Mouse (Mus musculus): ENCODE measurements around the gene Nifk. TPM values are rescaled to one million over a fixed set of nuclear protein-coding genes. Genes with fewer than 3 reads are reported as not detected.

Gene Nifk
- polyA plus RNA-seq, 1 experiment from 2014 or later: 88.0 TPM

DNA sequence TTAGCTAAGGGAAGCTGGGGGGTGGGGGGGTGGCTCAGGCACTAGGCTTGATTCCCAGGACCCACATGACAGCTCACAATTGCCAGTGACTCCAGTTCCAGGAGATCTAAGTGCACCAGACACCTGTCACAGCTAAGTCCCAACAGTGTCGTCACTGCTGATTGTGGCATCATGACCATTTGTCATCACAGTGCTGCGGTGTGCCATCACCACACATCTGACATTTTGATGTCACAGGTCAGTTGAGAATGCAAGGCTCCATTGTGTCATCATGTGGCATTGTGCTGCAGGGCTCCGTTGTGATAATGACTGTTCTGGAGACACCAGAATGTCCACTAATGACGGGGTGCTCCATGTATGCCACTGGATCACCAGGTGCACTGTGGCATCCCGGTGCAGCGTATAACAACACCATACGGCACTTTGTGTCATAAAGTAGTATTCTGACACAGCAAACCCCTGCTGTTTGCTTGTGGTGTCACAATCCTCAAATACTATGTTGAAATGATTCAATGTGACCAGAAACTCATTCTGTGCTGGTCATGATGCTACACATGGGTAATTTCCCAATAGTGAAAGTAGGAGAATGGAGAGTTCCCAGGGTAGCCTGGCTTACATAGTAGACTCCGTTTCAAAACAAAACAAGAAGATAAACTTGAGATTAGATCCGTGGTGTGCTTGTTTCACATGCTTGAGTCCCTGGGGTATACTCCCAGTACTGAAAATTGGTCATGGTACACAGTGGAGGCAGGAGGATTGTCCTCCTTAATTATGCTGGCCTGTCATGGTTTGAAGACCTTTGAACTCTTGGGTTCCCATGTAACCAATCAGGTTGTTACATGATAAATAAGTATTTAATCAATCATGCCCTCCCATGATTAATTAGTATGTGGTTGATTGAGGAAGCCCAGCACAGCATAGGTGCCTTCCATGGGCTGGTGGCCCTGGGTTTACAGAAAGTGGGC is 13.4 kb downstream of the Nifk start:
- WGBS: 84% methylated on average over 9 of the region's 9 CpGs
- no peaks in the 10 kb centered on the region for H3K9me3 ChIP-seq
- no peaks in the 10 kb centered on the region for H3K27me3 ChIP-seq
- no peak overlapping the region for H3K4me2 ChIP-seq
- no peak overlapping the region for H3K4me3 ChIP-seq (replicated peaks)
- no peak overlapping the region for H3K27ac ChIP-seq
- H3K36me3 ChIP-seq: peaks cover 53% of the 10 kb centered on the region
- H3K4me1 ChIP-seq (replicated peaks): no peaks in the 10 kb centered on the region
- no peak overlapping the region for H3K9ac ChIP-seq (replicated peaks)
- peak; percentile 47; the same call in 1 of the 2 replicates for ATAC-seq (ENCODE audit: insufficient number of reproducible peaks, insufficient read depth, low FRiP score, low TSS enrichment, low read depth)

DNA sequence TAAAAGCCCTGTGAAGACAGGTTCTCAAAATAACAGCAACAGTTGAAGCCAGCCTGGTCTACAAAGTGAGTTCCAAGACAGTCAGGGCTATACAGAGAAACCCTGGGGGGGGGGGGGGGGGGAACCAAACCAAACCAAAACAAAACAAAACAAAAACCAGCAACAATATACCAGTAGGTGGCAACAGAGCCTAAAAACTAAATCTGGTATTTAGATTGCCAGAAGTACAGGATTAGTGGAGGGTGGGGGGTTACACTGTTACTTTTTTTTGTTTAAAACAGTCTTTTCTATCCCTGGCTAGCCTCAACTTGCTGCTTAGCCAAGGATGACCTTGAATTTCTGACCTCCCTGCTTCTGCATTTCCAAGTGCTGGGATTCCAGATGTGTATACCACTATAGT is 14.2 kb downstream of the Nifk start:
- Histone ChIP-seq H3K36me3 (peaks cover 45% of the 10 kb centered on the region), H3K9me3 (no peaks in the 10 kb centered on the region)

GRCm38 (mm10) chr1:118337921-118338320 is 16.3 kb downstream of the Nifk start:
- Histone ChIP-seq H3K27ac (no peak overlapping the region), H3K27me3 (no peaks in the 10 kb centered on the region), H3K4me1 (replicated peaks) (peaks cover 3% of the 10 kb centered on the region), H3K9ac (replicated peaks) (no peak overlapping the region), H3K4me3 (replicated peaks) (no peak overlapping the region), H3K4me2 (no peak overlapping the region), H3K9me3 (no peaks in the 10 kb centered on the region), H3K36me3 (peaks cover 24% of the 10 kb centered on the region)
- WGBS: 63% methylated on average over 5 of the region's 5 CpGs
- ATAC-seq (ENCODE audit: insufficient number of reproducible peaks, insufficient read depth, low FRiP score, low TSS enrichment, low read depth): no peak

More for the DNA sequence above, 14.2 kb downstream of the Nifk start:
- Histone ChIP-seq H3K27ac (no peak overlapping the region), H3K27me3 (no peaks in the 10 kb centered on the region), H3K4me2 (no peak overlapping the region), H3K9ac (replicated peaks) (no peak overlapping the region), H3K4me3 (replicated peaks) (no peak overlapping the region), H3K4me1 (replicated peaks) (no peaks in the 10 kb centered on the region)
- ATAC-seq (ENCODE audit: insufficient number of reproducible peaks, insufficient read depth, low FRiP score, low TSS enrichment, low read depth): 0 out of 2 replicates have a peak, but pooled peaks have one; percentile 35

- ATAC-seq (ENCODE audit: insufficient number of reproducible peaks, insufficient read depth, low FRiP score, low TSS enrichment, low read depth): peak; percentile 55
- Histone ChIP-seq H3K9me3 (no peaks in the 10 kb centered on the region), H3K36me3 (no peaks in the 10 kb centered on the region), H3K9ac (replicated peaks) (no peak overlapping the region), H3K4me3 (replicated peaks) (no peak overlapping the region), H3K27ac (peak overlapping the region; percentile 66), H3K27me3 (no peaks in the 10 kb centered on the region), H3K4me2 (no peak overlapping the region), H3K4me1 (replicated peaks) (peaks cover 17% of the 10 kb centered on the region)
- 20% methylated on average over 6 of the region's 6 CpGs for WGBS
These were observed 22.2 kb downstream of the Nifk start for GRCm38 (mm10) chr1:118343649-118344435.

DNA sequence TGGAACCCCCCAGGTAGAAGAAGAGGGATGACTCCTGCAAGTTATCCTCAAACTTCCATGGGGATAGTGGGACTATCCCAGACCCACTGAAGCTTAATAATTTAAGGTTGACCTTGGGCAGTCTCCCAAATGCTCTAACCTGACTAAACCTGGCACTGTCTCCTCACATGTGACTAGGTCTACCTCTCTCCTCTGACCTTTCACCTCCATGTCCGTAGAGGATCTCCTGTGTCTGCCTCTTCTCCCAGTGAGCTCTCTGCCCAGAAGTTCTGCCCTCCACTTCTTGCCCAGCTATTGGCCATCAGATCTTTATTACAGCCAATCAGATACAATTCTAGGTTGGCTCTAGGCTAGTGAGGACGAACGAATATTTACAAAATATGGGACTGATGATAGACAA is 28.3 kb downstream of the Nifk start:
- no peak for ATAC-seq (ENCODE audit: insufficient number of reproducible peaks, insufficient read depth, low FRiP score, low TSS enrichment, low read depth)
- WGBS: 80% methylated on average over 3 of the region's 3 CpGs
- H3K36me3 ChIP-seq: no peaks in the 10 kb centered on the region
- H3K4me1 ChIP-seq (replicated peaks): no peaks in the 10 kb centered on the region
- H3K27me3 ChIP-seq: no peaks in the 10 kb centered on the region
- no peak overlapping the region for H3K4me3 ChIP-seq (replicated peaks)
- H3K27ac ChIP-seq: no peak overlapping the region
- no peak overlapping the region for H3K4me2 ChIP-seq
- H3K9ac ChIP-seq (replicated peaks): no peak overlapping the region
- H3K9me3 ChIP-seq: no peaks in the 10 kb centered on the region

DNA sequence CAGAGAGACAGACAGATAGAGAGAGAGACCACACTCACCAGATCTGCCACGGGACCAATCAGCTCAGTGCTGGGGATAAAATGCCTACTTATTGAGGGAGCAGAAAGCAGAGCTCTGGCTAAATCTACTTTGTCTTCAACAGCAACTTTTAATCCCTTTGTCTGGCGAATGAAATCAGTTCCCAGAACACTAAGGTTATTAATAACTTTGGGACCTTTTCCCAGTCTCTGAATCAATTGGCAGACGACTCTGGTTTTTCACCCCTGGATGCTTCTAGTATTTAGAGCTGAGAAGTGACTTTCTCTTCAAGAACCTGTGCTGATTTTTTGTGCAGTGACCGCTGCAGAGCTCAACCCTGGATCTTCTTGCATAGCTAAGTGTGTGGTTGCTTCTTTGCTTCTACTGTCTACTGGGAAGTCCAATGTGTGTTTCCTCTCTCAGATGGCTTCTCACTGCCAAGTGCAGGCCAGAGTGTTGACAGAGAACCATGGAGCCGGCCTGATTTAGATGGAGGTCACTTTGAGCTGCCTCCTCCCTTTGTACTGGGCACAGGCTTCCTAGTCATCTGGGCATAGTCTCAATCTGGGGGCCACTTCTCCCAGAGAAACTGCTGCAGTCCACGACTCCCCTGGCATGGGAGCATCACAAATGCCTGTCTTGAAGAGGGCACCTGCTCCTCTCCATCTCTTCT is 37.6 kb downstream of the Nifk start:
- no peak overlapping the region for H3K4me2 ChIP-seq
- ATAC-seq (ENCODE audit: insufficient number of reproducible peaks, insufficient read depth, low FRiP score, low TSS enrichment, low read depth): no peak
- whole genome bisulfite sequencing: 73% methylated on average over 6 of the region's 6 CpGs
- H3K27ac ChIP-seq: no peak overlapping the region
- H3K9ac ChIP-seq (replicated peaks): no peak overlapping the region
- no peaks in the 10 kb centered on the region for H3K36me3 ChIP-seq
- no peaks in the 10 kb centered on the region for H3K9me3 ChIP-seq
- no peaks in the 10 kb centered on the region for H3K4me1 ChIP-seq (replicated peaks)
- H3K27me3 ChIP-seq: no peaks in the 10 kb centered on the region
- H3K4me3 ChIP-seq (replicated peaks): no peak overlapping the region

DNA sequence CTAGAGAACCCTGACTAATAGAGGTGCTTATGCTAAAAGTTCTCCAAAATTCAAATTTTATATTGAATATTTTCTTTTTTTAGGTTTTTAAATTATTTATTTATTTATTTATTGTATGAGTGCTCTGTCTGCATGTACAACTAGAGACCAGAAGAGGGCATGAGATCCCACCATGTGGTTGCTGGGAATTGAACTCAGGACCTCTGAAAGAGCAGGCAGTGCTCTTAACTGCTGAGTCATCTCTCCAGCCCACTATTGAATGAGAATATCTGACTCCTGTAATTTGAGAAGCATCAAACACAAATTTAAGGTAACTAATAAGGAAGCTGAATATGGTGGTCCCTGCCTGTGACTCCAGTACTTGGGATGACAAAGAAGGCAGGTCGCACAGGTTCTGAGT is 46.3 kb downstream of the Nifk start:
- no peak overlapping the region for H3K27ac ChIP-seq

DNA sequence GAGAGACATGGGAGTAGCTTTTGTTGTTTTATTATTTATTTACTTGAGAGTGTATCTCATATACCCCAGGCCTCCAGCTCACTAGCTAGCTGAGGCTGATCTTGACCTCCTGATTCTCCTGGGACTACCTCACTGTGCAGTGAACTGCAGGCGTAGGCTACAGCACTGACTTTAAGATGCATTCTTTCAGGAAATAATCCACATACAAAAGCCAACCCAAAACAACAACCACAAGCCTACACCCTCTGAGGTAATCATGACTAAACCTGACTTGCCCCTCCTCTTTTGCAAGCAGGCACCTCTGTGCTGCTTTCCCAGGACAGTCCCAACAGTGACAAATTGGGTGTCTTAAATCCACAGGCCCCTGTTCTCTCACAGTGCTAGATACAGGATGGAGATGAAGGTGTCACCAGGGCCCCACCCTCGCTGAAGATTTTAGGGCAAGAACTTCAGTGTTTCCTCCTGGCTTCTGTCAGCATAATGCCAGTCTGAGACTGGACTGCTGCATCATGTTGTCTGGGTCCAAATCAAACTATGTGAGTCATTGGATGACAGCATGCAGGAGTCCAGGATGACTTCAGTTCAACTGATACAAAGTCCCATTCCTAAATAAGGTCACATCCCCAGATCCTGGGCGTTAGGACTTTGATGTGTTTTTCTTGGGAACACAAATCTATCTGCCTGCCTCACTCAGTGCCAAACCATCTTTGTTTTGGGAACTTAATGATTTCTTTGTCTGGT is 47.3 kb downstream of the Nifk start:
- no peaks in the 10 kb centered on the region for H3K4me1 ChIP-seq (replicated peaks)
- ATAC-seq (ENCODE audit: insufficient number of reproducible peaks, insufficient read depth, low FRiP score, low TSS enrichment, low read depth): no peak
- no peaks in the 10 kb centered on the region for H3K36me3 ChIP-seq
- H3K9ac ChIP-seq (replicated peaks): no peak overlapping the region
- no peak overlapping the region for H3K27ac ChIP-seq
- WGBS: 68% methylated on average over 3 of the region's 3 CpGs
- H3K4me3 ChIP-seq (replicated peaks): no peak overlapping the region
- no peak overlapping the region for H3K4me2 ChIP-seq
- H3K9me3 ChIP-seq: no peaks in the 10 kb centered on the region
- no peaks in the 10 kb centered on the region for H3K27me3 ChIP-seq

More for the DNA sequence above, 46.3 kb downstream of the Nifk start:
- Histone ChIP-seq H3K9me3 (no peaks in the 10 kb centered on the region), H3K27me3 (no peaks in the 10 kb centered on the region), H3K36me3 (no peaks in the 10 kb centered on the region), H3K4me3 (replicated peaks) (no peak overlapping the region), H3K9ac (replicated peaks) (no peak overlapping the region), H3K4me2 (no peak overlapping the region), H3K4me1 (replicated peaks) (no peaks in the 10 kb centered on the region)
- no peak for ATAC-seq (ENCODE audit: insufficient number of reproducible peaks, insufficient read depth, low FRiP score, low TSS enrichment, low read depth)
- WGBS: 92% methylated on average over 1 of the region's 1 CpGs

- H3K27me3 ChIP-seq: no peaks in the 10 kb centered on the region
- H3K4me1 ChIP-seq (replicated peaks): no peaks in the 10 kb centered on the region
- no peak overlapping the region for H3K9ac ChIP-seq (replicated peaks)
- no peaks in the 10 kb centered on the region for H3K36me3 ChIP-seq
- H3K9me3 ChIP-seq: no peaks in the 10 kb centered on the region
- H3K4me2 ChIP-seq: no peak overlapping the region
- no peak overlapping the region for H3K4me3 ChIP-seq (replicated peaks)
- H3K27ac ChIP-seq: no peak overlapping the region
- ATAC-seq (ENCODE audit: insufficient number of reproducible peaks, insufficient read depth, low FRiP score, low TSS enrichment, low read depth): no peak
- WGBS: 30% methylated on average over 5 of the region's 5 CpGs
These were observed 56.1 kb downstream of the Nifk start for GRCm38 (mm10) chr1:118377784-118378183.

DNA sequence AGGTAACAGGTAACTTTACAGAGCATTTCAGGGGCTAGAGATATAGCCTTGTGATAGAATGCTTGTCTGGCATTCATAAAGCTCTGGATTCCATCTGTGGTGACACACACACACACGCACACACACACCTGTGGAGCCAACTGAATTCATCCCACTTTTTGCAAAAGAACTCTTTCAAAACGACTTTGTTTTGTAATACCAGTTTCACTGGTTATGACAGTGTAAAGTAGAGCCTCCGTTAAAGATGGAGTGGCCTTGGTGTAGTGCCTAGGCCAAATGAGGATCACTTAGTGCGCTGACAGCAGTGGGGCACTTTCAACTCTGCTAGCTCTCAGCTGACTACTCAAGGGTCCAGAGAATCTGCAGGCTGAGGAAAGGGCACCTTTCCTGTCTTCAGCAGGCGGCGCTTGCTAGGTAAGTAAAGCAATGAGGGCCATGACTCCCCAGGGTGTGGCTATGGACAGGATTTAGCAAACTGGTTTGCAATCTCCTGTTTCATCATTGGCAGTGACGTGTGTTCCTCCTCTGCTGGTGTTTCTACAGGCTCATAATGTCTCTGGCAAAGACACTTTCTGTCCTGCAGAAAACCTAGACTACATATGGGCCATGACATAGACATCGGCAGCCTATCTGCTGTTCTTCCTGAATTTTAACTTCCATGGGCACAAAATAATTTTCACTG is 58.6 kb downstream of the Nifk start:
- Histone ChIP-seq H3K27me3 (no peaks in the 10 kb centered on the region), H3K9ac (replicated peaks) (no peak overlapping the region), H3K4me2 (no peak overlapping the region), H3K9me3 (no peaks in the 10 kb centered on the region), H3K36me3 (no peaks in the 10 kb centered on the region), H3K27ac (no peak overlapping the region), H3K4me1 (replicated peaks) (no peaks in the 10 kb centered on the region), H3K4me3 (replicated peaks) (no peak overlapping the region)
- 62% methylated on average over 8 of the region's 8 CpGs for WGBS
- ATAC-seq (ENCODE audit: insufficient number of reproducible peaks, insufficient read depth, low FRiP score, low TSS enrichment, low read depth): no peak

Data from limb, embryonic 12.5 days (tissue).